Mouse (Mus musculus): ENCODE results near the gene Yap1.

Yap1 gene

GRCm38 (mm10) chr9:7977587-7977986 lies 26.8 kb downstream of the Yap1 start:
- DNase-seq (ENCODE audit: low spot score) = no peak

- no peak for DNase-seq (ENCODE audit: low spot score)
Measured at GRCm38 (mm10) chr9:7971993-7972392, 32.4 kb downstream of the Yap1 start.

GRCm38 (mm10) chr9:7967980-7968379 lies 36.4 kb downstream of the Yap1 start:
- DNase-seq (ENCODE audit: low spot score) = no peak

- no peak for DNase-seq (ENCODE audit: low spot score)
Measured at GRCm38 (mm10) chr9:7965590-7965989, 38.8 kb downstream of the Yap1 start.

- DNase-seq (ENCODE audit: low spot score) = no peak
Measured at GRCm38 (mm10) chr9:7963867-7964266, 40.5 kb downstream of the Yap1 start.

GRCm38 (mm10) chr9:7962915-7963314 lies 41.5 kb downstream of the Yap1 start:
- DNase-seq (ENCODE audit: low spot score) = no peak

GRCm38 (mm10) chr9:7961366-7962160 lies 42.8 kb downstream of the Yap1 start:
- peak; percentile 81 for DNase-seq (ENCODE audit: low spot score)

GRCm38 (mm10) chr9:7960382-7960781 lies 44.0 kb downstream of the Yap1 start:
- peak; percentile 51 for DNase-seq (ENCODE audit: low spot score)

- DNase-seq (ENCODE audit: low spot score) = no peak
Measured at GRCm38 (mm10) chr9:7959301-7959700, 45.1 kb downstream of the Yap1 start.

- no peak for DNase-seq (ENCODE audit: low spot score)
Measured at GRCm38 (mm10) chr9:7958025-7958593, 46.3 kb downstream of the Yap1 start.

- no peak for DNase-seq (ENCODE audit: low spot score)
Measured at GRCm38 (mm10) chr9:7957407-7957806, 47.0 kb downstream of the Yap1 start.

- no peak for DNase-seq (ENCODE audit: low spot score)
Measured at GRCm38 (mm10) chr9:7956400-7956799, 48.0 kb downstream of the Yap1 start.

GRCm38 (mm10) chr9:7952886-7953285 lies 51.5 kb downstream of the Yap1 start:
- DNase-seq (ENCODE audit: low spot score) = no peak

GRCm38 (mm10) chr9:7950211-7950644 lies 54.2 kb downstream of the Yap1 start:
- DNase-seq (ENCODE audit: low spot score) = no peak

- DNase-seq (ENCODE audit: low spot score) = no peak
Measured at GRCm38 (mm10) chr9:7947946-7948345, 56.5 kb downstream of the Yap1 start.

- DNase-seq (ENCODE audit: low spot score) = no peak
Measured at GRCm38 (mm10) chr9:7943796-7944462, 60.5 kb downstream of the Yap1 start.

GRCm38 (mm10) chr9:7942701-7943100 lies 61.7 kb downstream of the Yap1 start:
- DNase-seq (ENCODE audit: low spot score) = no peak

- no peak for DNase-seq (ENCODE audit: low spot score)
Measured at GRCm38 (mm10) chr9:7940075-7940474, 64.3 kb downstream of the Yap1 start.

- DNase-seq (ENCODE audit: low spot score) = no peak
Measured at GRCm38 (mm10) chr9:7934419-7934818, 70.0 kb downstream of the Yap1 start.

- DNase-seq (ENCODE audit: low spot score) = no peak
Measured at GRCm38 (mm10) chr9:7929552-7929951, 74.8 kb downstream of the Yap1 start.

- DNase-seq (ENCODE audit: low spot score) = no peak
Measured at GRCm38 (mm10) chr9:7928866-7929265, 75.5 kb downstream of the Yap1 start.

- DNase-seq (ENCODE audit: low spot score) = no peak
Measured at GRCm38 (mm10) chr9:7928207-7928793, 76.1 kb downstream of the Yap1 start.

GRCm38 (mm10) chr9:7914925-7915324 lies 89.5 kb downstream of the Yap1 start:
- no peak for DNase-seq (ENCODE audit: low spot score)

Measured in embryo, embryonic 10 days (tissue).